Mouse (Mus musculus): ENCODE measurements at regions not wholly inside any gene's neighbourhood (a gene's known extent, or its start where the extent isn't known, plus 50 kb on each side); places are given as distances from the start of the nearest gene placed in this dataset.

GRCm38 (mm10) chr17:7680658-7681057 lies 146.4 kb downstream of the Fndc1 start:
- no peak for DNase-seq (ENCODE audit: low spot score)

GRCm38 (mm10) chr17:7679786-7680185 lies 147.3 kb downstream of the Fndc1 start:
- no peak for DNase-seq (ENCODE audit: low spot score)

GRCm38 (mm10) chr17:7678898-7679297 lies 148.2 kb downstream of the Fndc1 start:
- DNase-seq (ENCODE audit: low spot score), result no peak

- no peak for DNase-seq (ENCODE audit: low spot score)
Observed at GRCm38 (mm10) chr17:7677796-7678195, 149.3 kb downstream of the Fndc1 start.

- no peak for DNase-seq (ENCODE audit: low spot score)
Observed at GRCm38 (mm10) chr17:7677301-7677700, 149.8 kb downstream of the Fndc1 start.

GRCm38 (mm10) chr17:7676776-7677175 lies 150.3 kb downstream of the Fndc1 start:
- DNase-seq (ENCODE audit: low spot score), result no peak

- DNase-seq (ENCODE audit: low spot score), result no peak
Observed at GRCm38 (mm10) chr17:7674511-7674910, 152.6 kb downstream of the Fndc1 start.

- DNase-seq (ENCODE audit: low spot score), result no peak
Observed at GRCm38 (mm10) chr17:7667826-7668225, 159.3 kb downstream of the Fndc1 start.

- DNase-seq (ENCODE audit: low spot score), result no peak
Observed at GRCm38 (mm10) chr17:7666781-7667398, 160.2 kb downstream of the Fndc1 start.

GRCm38 (mm10) chr17:7666207-7666606 lies 160.9 kb downstream of the Fndc1 start:
- DNase-seq (ENCODE audit: low spot score), result no peak

- no peak for DNase-seq (ENCODE audit: low spot score)
Observed at GRCm38 (mm10) chr17:7665686-7666085, 161.4 kb downstream of the Fndc1 start.

- DNase-seq (ENCODE audit: low spot score), result no peak
Observed at GRCm38 (mm10) chr17:7663896-7664880, 162.9 kb downstream of the Fndc1 start.

- DNase-seq (ENCODE audit: low spot score), result no peak
Observed at GRCm38 (mm10) chr17:7656503-7656902, 170.6 kb downstream of the Fndc1 start.

GRCm38 (mm10) chr17:7655966-7656365 lies 171.1 kb downstream of the Fndc1 start:
- DNase-seq (ENCODE audit: low spot score), result no peak

GRCm38 (mm10) chr17:7654064-7654564 lies 173.0 kb downstream of the Fndc1 start:
- peak; percentile 34 for DNase-seq (ENCODE audit: low spot score)

GRCm38 (mm10) chr17:7652037-7652436 lies 175.1 kb downstream of the Fndc1 start:
- DNase-seq (ENCODE audit: low spot score), result no peak

- DNase-seq (ENCODE audit: low spot score), result no peak
Observed at GRCm38 (mm10) chr17:7650417-7650816, 176.7 kb downstream of the Fndc1 start.

- no peak for DNase-seq (ENCODE audit: low spot score)
Observed at GRCm38 (mm10) chr17:7644857-7645481, 182.1 kb downstream of the Fndc1 start.

GRCm38 (mm10) chr17:7643640-7644039 lies 183.5 kb downstream of the Fndc1 start:
- DNase-seq (ENCODE audit: low spot score), result no peak

- no peak for DNase-seq (ENCODE audit: low spot score)
Observed at GRCm38 (mm10) chr17:7642442-7642887, 184.6 kb downstream of the Fndc1 start.

GRCm38 (mm10) chr17:7634291-7634664 lies 192.8 kb downstream of the Fndc1 start:
- DNase-seq (ENCODE audit: low spot score), result no peak
